Mouse (Mus musculus): ENCODE data around the gene Brat1. TPM values are rescaled to one million over a fixed set of nuclear protein-coding genes. Genes with fewer than 3 reads are reported as not detected.

Brat1 gene
- polyA plus RNA-seq, 1 experiment from 2014 or later = 8.5 TPM

GRCm38 (mm10) chr5:140733336-140733735, 28.5 kb downstream of the Brat1 start:
- H3K9ac ChIP-seq (ENCODE audit: low read length) = no peak overlapping the region
- H3K4me1 ChIP-seq (replicated peaks; ENCODE audit: control insufficient read depth, insufficient read depth) = no peaks in the 10 kb centered on the region
- no peaks in the 10 kb centered on the region for H3K9me3 ChIP-seq (ENCODE audit: control insufficient read depth, low read length)
- no peaks in the 10 kb centered on the region for H3K36me3 ChIP-seq (ENCODE audit: control insufficient read depth, insufficient read depth, low read length)
- H3K27ac ChIP-seq (replicated peaks) = no peak overlapping the region
- WGBS = 57% methylated on average over 3 of the region's 3 CpGs
- H3K4me2 ChIP-seq (replicated peaks; ENCODE audit: low read depth) = no peak overlapping the region
- no peak for ATAC-seq (ENCODE audit: low FRiP score, low TSS enrichment)
- H3K4me3 ChIP-seq (ENCODE audit: low read depth, low read length) = no peak overlapping the region
- no peak for DNase-seq (ENCODE audit: low spot score)
- TF ChIP-seq CTCF (IDR thresholded peaks at IDR 0.05; ENCODE audit: low read depth) (no peak), EP300 (optimal IDR thresholded peaks at IDR 0.05) (no peak)
- no peaks in the 10 kb centered on the region for H3K27me3 ChIP-seq (ENCODE audit: control insufficient read depth, insufficient read depth, low read length)

GRCm38 (mm10) chr5:140735297-140735696, 30.5 kb downstream of the Brat1 start:
- peak overlapping the region; percentile 45 for H3K9ac ChIP-seq (ENCODE audit: low read length)
- H3K4me3 ChIP-seq (ENCODE audit: low read depth, low read length) = peak overlapping the region; percentile 21
- H3K27me3 ChIP-seq (ENCODE audit: control insufficient read depth, insufficient read depth, low read length) = no peaks in the 10 kb centered on the region
- no peaks in the 10 kb centered on the region for H3K9me3 ChIP-seq (ENCODE audit: control insufficient read depth, low read length)
- H3K4me1 ChIP-seq (replicated peaks; ENCODE audit: control insufficient read depth, insufficient read depth) = no peaks in the 10 kb centered on the region
- H3K36me3 ChIP-seq (ENCODE audit: control insufficient read depth, insufficient read depth, low read length) = no peaks in the 10 kb centered on the region
- DNase-seq (ENCODE audit: low spot score) = peak; percentile 59
- H3K27ac ChIP-seq (replicated peaks) = no peak overlapping the region
- TF ChIP-seq CTCF (IDR thresholded peaks at IDR 0.05; ENCODE audit: low read depth) = no peak
- TF ChIP-seq EP300 (optimal IDR thresholded peaks at IDR 0.05) = no peak
- 2% methylated on average over 22 of the region's 22 CpGs for WGBS
- H3K4me2 ChIP-seq (replicated peaks; ENCODE audit: low read depth) = peak overlapping the region; percentile 51
- ATAC-seq (ENCODE audit: low FRiP score, low TSS enrichment) = peak; percentile 82

GRCm38 (mm10) chr5:140736166-140736565, 31.4 kb downstream of the Brat1 start:
- H3K4me2 ChIP-seq (replicated peaks; ENCODE audit: low read depth) = no peak overlapping the region
- no peaks in the 10 kb centered on the region for H3K4me1 ChIP-seq (replicated peaks; ENCODE audit: control insufficient read depth, insufficient read depth)
- no peak overlapping the region for H3K27ac ChIP-seq (replicated peaks)
- no peaks in the 10 kb centered on the region for H3K9me3 ChIP-seq (ENCODE audit: control insufficient read depth, low read length)
- DNase-seq (ENCODE audit: low spot score) (no peak), ATAC-seq (ENCODE audit: low FRiP score, low TSS enrichment) (no peak)
- no peak overlapping the region for H3K9ac ChIP-seq (ENCODE audit: low read length)
- H3K27me3 ChIP-seq (ENCODE audit: control insufficient read depth, insufficient read depth, low read length) = no peaks in the 10 kb centered on the region
- no peak overlapping the region for H3K4me3 ChIP-seq (ENCODE audit: low read depth, low read length)
- WGBS = 23% methylated on average over 10 of the region's 13 CpGs
- H3K36me3 ChIP-seq (ENCODE audit: control insufficient read depth, insufficient read depth, low read length) = no peaks in the 10 kb centered on the region
- TF ChIP-seq CTCF (IDR thresholded peaks at IDR 0.05; ENCODE audit: low read depth) (no peak), EP300 (optimal IDR thresholded peaks at IDR 0.05) (no peak)

GRCm38 (mm10) chr5:140739813-140740212, 35.0 kb downstream of the Brat1 start:
- Histone ChIP-seq H3K27me3 (ENCODE audit: control insufficient read depth, insufficient read depth, low read length) (no peaks in the 10 kb centered on the region), H3K4me1 (replicated peaks; ENCODE audit: control insufficient read depth, insufficient read depth) (no peaks in the 10 kb centered on the region), H3K36me3 (ENCODE audit: control insufficient read depth, insufficient read depth, low read length) (no peaks in the 10 kb centered on the region), H3K4me3 (ENCODE audit: low read depth, low read length) (no peak overlapping the region), H3K9ac (ENCODE audit: low read length) (no peak overlapping the region), H3K27ac (replicated peaks) (no peak overlapping the region), H3K4me2 (replicated peaks; ENCODE audit: low read depth) (no peak overlapping the region), H3K9me3 (ENCODE audit: control insufficient read depth, low read length) (no peaks in the 10 kb centered on the region)
- DNase-seq (ENCODE audit: low spot score) (no peak), ATAC-seq (ENCODE audit: low FRiP score, low TSS enrichment) (no peak)
- TF ChIP-seq CTCF (IDR thresholded peaks at IDR 0.05; ENCODE audit: low read depth) (no peak), EP300 (optimal IDR thresholded peaks at IDR 0.05) (no peak)
- WGBS = 79% methylated on average over 12 of the region's 12 CpGs

GRCm38 (mm10) chr5:140741040-140741439, 36.2 kb downstream of the Brat1 start:
- Histone ChIP-seq H3K27me3 (ENCODE audit: control insufficient read depth, insufficient read depth, low read length) (no peaks in the 10 kb centered on the region), H3K36me3 (ENCODE audit: control insufficient read depth, insufficient read depth, low read length) (no peaks in the 10 kb centered on the region), H3K9ac (ENCODE audit: low read length) (no peak overlapping the region), H3K27ac (replicated peaks) (no peak overlapping the region), H3K4me2 (replicated peaks; ENCODE audit: low read depth) (no peak overlapping the region), H3K4me1 (replicated peaks; ENCODE audit: control insufficient read depth, insufficient read depth) (no peaks in the 10 kb centered on the region), H3K9me3 (ENCODE audit: control insufficient read depth, low read length) (no peaks in the 10 kb centered on the region), H3K4me3 (ENCODE audit: low read depth, low read length) (no peak overlapping the region)
- ATAC-seq (ENCODE audit: low FRiP score, low TSS enrichment) = peak; percentile 6; the same call in 1 of the 2 replicates
- 73% methylated on average over 11 of the region's 11 CpGs for WGBS
- no peak for DNase-seq (ENCODE audit: low spot score)
- TF ChIP-seq CTCF (IDR thresholded peaks at IDR 0.05; ENCODE audit: low read depth) (no peak), EP300 (optimal IDR thresholded peaks at IDR 0.05) (no peak)

GRCm38 (mm10) chr5:140741877-140742276, 37.1 kb downstream of the Brat1 start:
- TF ChIP-seq EP300 (optimal IDR thresholded peaks at IDR 0.05) = no peak
- peak; percentile 57 for TF ChIP-seq CTCF (IDR thresholded peaks at IDR 0.05; ENCODE audit: low read depth)
- ATAC-seq (ENCODE audit: low FRiP score, low TSS enrichment) (no peak), DNase-seq (ENCODE audit: low spot score) (no peak)
- H3K9me3 ChIP-seq (ENCODE audit: control insufficient read depth, low read length) = no peaks in the 10 kb centered on the region
- H3K36me3 ChIP-seq (ENCODE audit: control insufficient read depth, insufficient read depth, low read length) = no peaks in the 10 kb centered on the region
- no peaks in the 10 kb centered on the region for H3K27me3 ChIP-seq (ENCODE audit: control insufficient read depth, insufficient read depth, low read length)
- no peak overlapping the region for H3K27ac ChIP-seq (replicated peaks)
- H3K4me3 ChIP-seq (ENCODE audit: low read depth, low read length) = no peak overlapping the region
- H3K9ac ChIP-seq (ENCODE audit: low read length) = no peak overlapping the region
- H3K4me2 ChIP-seq (replicated peaks; ENCODE audit: low read depth) = no peak overlapping the region
- H3K4me1 ChIP-seq (replicated peaks; ENCODE audit: control insufficient read depth, insufficient read depth) = no peaks in the 10 kb centered on the region
